Mouse (Mus musculus): ENCODE results near the gene Hist1h3c.
"Not testable (repeated sequence)": the region's sequence is repeated elsewhere in the genome, so short reads cannot be mapped to it uniquely, and the experiment has no call there.

Gene Hist1h3c

DNA sequence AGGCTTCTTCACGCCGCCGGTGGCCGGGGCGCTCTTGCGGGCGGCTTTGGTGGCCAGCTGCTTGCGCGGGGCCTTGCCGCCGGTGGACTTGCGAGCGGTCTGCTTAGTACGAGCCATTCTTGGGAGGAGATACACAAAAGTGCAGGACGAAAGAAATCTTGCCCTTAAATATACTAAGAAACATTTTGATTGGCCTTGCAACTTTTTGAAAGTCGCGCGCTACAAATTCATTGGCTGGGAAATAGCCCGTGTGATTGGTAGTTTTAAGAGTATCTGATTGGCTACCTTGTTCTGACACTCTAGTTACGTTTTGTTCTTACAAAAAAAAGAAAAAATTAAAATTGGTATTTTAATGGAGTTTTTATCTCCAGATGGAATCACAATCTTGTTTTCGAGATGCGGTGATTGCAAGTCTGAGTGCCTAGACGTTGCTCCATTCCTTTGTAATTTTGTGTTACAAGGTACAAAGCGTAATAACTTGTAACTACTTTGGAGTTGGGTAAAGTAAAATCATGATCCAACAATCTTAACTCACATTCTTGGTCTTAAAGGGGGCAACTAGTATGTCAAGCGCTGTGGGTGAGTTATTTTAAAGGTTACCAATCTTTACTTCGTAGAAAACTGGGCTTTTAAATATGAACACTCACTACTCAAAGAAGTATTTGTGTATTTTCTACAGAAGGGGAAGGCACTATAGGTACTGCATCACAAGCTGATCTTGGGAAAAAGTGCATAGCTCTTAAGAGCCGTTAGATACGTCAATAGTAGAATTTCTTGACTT, at the start of gene Hist1h3c:
Gene Hist1h3c, minus strand, starts transcription at position 222 of the 781 bp plus-strand sequence.
- DNase-seq (ENCODE audit: low spot score in 2 of 2), result peak; percentile 62 to 84

DNA sequence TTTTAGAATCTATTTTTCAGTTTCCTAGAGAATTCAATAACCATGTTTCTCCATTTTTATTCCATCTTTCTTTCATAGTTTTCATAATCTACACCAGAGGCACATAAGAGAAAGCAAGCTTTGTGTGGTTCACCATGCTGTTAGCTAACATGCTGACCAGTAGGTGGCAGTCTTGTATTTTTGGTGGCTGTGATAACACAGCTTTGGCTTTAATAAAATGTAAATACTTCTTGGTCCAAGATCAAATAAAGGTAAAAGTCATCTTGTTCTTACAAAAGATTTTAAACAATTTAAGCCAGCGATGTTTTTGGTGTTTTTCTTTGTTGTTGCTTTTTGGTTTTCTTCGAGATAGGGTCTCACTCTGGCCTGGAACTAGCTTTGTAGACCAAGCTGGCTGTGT, 47.1 kb upstream of the Hist1h3c start:
- peak in 1 of 2 experiments; percentile 33 for DNase-seq (ENCODE audit: low spot score in 2 of 2)

DNA sequence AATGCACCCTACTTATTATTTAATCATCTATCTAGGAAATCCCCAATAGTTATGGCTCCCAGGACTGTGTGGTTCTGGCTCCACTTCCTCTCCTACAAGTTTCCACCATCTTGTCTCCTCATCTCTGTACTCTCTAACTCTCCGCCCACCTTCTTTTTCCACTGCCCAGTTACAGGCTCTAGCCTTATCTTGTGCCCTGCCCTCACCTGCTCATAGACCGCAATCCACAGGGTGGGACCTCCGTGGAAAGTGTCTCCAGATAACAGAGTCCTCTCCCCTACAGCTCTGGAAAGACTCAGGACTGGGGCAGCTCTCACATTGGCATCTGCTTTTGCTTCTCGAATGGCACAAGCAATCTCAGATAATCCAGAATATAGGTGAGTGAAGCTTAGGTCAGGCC, 33.6 kb upstream of the Hist1h3c start:
- DNase-seq (ENCODE audit: low spot score in 2 of 2), result no peak

DNA sequence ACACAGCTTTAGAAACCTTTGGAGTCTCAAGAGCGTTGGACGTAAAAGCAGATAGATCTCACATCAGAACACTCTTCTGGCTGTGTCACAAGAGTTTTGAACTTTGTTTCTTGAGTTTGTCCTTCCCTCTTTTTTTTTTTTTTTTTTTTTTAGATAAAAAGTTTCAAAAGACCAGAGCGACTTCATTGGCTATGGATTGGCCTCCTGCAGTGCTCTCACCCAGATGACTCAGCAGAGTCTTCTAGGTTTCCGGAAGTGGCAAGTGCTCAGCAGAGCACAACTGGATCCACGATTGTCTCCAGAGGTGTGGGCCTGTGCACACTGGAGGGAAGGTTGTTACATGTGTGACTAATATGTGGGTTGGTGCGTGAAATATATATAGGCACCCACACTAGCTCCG, 32.9 kb upstream of the Hist1h3c start:
- no peak for DNase-seq (ENCODE audit: low spot score in 2 of 2)

DNA sequence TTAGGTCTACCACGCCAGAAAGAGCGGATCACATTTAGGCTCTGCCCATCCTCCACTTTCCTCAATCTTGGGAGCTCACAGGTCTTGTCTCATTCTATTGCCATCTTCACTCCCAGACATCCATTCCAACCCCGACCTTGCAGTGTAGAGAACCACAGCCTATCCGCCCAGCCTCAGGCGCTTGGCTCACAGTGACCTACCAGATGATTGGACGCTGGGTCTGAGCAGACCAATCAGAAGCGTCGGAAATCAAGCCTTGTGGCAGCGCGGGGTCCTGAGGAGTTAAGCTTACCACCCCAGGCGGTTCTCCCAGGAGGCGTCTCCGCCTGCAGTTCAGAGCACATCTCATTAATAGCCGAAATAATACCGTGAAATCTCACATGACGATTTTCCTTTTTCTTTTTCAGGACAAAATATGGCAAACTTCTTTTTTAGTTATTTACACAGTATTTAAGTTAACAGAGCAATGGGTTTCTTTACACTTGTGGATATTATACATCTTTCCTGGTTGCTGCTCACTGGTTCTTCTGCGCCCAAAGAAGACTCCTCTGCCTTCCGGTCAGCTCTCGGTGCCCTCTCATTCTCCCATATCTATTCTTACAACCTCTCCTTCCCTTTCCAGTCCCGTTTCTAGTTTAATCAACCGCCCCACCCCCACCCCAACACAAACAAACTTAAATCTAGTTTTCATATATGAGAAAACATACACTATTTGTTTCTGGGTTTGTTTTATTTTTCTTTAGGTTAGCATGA, 27.3 kb upstream of the Hist1h3c start:
- DNase-seq (ENCODE audit: low spot score in 2 of 2), result peak in 1 of 2 experiments; percentile 43

DNA sequence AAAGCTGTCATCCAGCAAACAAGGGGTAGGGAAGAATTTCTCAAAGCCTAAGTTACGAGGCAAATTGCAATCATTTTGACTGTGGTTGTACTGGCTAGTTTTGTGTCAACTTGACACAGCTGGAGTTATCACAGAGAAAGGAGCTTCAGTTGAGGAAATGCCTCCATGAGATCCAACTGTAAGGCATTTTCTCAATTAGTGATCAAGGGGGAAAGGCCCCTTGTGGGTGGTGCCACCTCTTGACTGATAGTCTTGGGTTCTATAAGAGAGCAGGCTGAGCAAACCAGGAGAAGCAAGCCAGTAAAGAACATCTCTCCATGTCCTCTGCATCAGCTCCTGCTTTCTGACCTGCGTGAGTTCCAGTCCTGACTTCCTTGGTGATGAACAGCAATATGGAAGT, 24.2 kb upstream of the Hist1h3c start, which contains the start of gene Trim38:
Gene Trim38, plus strand, starts transcription at position 301 of the 400 bp plus-strand sequence.
- not testable (repeated sequence) for DNase-seq (ENCODE audit: low spot score in 2 of 2)

DNA sequence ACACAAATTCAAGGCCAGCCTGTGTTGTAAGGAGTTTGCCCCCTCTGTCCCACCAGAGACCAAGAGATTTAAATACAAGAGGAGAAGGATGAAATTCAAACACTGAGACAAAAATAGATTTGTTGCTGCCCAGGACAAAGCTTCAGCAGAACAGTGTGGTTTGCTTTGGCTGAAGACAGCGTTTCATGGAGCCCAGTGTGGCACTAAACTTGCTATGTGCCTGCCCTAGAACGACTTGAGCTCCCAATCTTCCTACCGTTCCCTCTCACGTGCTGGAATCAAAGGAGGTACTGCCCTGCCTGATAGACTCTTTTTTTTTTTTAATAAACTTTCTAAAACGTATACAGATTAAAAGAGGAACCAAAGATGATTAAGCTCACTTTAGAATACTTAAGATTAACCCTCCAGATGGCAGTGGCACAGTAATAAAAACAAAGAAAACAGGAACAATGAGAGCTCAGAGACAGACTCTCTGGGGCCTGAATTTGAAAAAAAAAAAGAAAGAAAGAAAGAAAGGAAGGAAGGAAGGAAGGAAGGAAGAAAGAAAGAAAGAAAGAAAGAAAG, 23.5 kb upstream of the Hist1h3c start:
- no peak for DNase-seq (ENCODE audit: low spot score in 2 of 2)

DNA sequence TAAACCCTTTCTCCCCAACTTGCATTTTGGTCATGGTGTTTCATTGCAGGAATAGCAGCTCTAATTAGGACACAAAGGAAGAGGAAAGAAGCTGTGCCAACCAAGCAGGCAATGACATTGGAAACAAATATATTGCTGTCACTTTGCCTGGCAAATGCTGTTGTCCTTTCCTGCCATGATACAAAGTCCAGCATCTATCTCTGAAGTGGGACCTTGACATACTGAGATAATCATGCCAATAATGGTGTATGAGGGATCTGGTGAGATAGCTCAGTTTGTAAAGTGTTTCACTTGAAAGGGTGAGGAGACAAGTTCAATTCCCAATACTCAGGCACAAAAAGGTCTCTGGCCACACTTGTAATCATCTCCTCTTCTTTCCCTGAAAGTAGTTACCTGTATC, 21.4 kb upstream of the Hist1h3c start:
- no peak for DNase-seq (ENCODE audit: low spot score in 2 of 2)

DNA sequence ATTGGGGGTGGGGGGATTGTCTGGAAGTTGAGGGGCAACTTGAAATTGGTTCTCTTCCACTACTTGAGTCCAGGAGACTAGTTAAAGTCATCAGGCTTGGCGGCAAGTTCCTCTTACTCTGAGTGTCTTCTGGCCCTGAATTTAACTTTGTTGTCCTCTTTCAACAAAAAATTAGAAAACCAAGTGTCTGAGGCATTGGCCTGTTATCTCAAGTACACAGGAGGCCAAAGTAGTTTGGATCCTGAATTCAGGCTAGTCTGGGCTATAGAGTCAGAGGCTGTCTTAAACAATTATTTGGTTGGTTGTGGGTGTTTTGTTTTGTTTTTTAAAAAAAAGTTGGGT, 19.7 kb upstream of the Hist1h3c start:
- DNase-seq (ENCODE audit: low spot score in 2 of 2), result no peak

DNA sequence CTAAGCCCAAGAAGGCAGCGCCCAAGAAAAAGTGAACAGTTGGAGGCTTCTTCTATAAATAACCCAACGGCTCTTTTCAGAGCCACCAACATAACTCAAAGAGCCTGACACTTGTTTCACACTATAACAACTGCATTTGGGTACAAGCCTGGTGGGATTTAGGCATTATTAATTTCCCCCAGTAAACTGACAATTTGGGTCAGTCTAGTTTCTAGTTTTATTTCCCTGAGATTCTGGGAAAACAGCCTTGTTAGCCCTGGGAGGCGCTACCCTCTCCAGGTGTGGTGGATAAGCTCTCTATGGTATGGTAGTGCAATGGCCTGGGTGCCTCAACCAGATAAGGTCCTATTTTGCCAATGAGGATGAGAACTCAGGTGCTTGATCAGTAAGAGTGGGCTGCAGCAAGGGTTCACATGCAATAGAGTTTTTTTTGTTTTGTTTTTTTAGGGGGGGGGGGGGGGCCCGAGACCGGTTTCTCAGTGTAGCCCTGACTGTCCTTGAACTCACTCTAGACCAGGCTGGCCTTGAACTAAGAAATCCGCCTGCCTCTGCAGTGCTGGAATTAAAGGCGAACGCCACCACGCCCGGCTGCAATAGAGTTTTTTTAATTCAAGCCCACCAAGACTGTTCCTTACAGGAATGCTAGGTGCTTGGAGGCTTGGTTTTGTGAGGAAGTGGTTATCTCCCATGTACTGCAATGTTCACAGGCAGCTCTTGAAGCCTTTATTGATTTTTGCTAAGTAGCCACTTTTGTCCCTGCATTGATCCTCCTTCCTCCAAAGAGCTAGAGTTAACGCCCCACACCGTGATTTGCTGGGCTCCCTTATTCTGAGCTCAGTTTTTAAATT, 19.1 kb upstream of the Hist1h3c start:
- DNase-seq (ENCODE audit: low spot score in 2 of 2), result no peak

DNA sequence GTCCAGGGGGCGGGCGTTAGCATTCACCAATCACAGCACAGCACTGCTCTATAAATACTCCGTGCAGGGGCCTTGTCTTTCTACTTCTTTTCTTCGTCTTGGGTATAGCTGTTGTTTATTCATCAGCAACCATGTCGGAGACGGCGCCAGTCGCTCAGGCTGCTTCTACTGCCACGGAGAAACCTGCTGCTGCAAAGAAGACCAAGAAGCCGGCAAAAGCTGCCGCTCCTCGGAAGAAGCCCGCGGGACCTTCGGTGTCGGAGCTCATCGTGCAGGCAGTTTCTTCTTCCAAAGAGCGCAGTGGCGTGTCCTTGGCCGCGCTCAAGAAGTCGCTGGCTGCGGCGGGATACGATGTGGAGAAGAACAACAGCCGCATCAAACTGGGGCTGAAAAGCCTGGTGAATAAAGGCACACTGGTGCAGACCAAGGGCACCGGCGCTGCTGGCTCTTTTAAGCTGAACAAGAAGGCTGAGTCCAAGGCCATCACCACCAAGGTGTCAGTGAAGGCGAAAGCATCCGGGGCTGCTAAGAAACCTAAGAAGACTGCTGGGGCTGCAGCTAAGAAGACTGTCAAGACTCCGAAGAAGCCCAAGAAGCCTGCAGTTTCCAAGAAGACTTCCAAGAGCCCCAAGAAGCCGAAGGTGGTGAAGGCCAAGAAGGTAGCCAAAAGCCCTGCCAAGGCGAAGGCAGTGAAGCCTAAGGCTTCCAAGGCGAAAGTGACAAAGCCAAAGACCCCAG, 18.4 kb upstream of the Hist1h3c start, which contains the start of gene Hist1h1a:
Gene Hist1h1a, plus strand, starts transcription at position 81 of the 738 bp plus-strand sequence.
- peak; percentile 77 to 78 for DNase-seq (ENCODE audit: low spot score in 2 of 2)

DNA sequence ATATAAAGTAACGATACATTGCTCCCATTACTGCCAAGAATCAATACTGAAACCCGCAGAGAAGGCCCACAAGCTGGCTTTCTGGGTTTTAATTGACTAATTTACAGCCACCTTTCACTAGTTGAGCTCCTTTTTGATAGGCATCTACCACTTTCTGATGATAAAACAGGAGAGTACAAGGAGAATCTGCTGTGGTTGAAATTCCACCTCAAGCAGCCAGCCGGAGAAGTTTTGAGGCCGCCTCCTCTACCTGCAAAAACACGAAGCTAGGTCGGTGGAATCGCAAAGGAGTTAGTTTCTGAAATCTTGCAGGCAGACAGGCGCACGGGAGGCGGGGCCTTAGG, 17.8 kb upstream of the Hist1h3c start:
- DNase-seq (ENCODE audit: low spot score in 2 of 2), result no peak

DNA sequence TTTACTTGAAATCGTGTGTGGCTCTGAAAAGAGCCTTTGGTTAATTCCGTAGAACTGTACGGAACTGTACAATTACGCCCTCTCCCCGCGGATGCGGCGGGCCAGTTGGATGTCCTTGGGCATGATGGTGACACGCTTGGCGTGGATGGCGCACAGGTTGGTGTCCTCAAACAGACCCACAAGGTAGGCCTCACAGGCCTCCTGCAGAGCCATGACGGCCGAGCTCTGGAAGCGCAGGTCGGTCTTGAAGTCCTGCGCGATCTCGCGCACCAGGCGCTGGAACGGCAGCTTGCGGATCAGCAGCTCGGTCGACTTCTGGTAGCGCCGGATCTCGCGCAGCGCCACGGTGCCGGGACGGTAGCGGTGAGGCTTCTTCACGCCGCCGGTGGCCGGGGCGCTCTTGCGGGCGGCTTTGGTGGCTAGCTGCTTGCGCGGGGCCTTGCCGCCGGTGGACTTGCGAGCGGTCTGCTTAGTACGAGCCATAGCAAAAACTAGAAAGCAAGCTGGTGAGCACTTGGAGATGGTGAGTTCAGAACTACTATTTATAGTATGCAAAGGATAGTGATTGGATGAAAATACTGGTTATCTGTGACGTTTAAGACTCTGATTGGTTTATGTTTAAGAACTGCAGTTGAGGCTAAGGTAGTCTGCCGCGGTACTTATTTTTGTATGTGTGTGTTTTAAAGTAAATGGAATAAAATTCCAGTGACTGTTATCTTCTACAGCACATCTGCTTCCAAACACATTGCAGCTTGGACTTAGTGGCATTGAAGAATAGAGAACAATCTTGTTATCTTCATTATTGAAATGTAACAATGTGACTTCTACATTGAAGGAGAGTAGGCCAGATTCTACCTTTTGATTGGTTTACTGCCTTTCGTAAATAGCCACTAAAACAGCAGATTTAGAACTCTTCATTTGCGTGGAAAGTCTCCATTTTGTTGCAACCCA, 16.7 kb upstream of the Hist1h3c start, which contains the start of gene Hist1h3a:
Gene Hist1h3a, minus strand, starts transcription at position 516 of the 951 bp plus-strand sequence.
- DNase-seq (ENCODE audit: low spot score in 2 of 2), result peak; percentile 49 to 56

DNA sequence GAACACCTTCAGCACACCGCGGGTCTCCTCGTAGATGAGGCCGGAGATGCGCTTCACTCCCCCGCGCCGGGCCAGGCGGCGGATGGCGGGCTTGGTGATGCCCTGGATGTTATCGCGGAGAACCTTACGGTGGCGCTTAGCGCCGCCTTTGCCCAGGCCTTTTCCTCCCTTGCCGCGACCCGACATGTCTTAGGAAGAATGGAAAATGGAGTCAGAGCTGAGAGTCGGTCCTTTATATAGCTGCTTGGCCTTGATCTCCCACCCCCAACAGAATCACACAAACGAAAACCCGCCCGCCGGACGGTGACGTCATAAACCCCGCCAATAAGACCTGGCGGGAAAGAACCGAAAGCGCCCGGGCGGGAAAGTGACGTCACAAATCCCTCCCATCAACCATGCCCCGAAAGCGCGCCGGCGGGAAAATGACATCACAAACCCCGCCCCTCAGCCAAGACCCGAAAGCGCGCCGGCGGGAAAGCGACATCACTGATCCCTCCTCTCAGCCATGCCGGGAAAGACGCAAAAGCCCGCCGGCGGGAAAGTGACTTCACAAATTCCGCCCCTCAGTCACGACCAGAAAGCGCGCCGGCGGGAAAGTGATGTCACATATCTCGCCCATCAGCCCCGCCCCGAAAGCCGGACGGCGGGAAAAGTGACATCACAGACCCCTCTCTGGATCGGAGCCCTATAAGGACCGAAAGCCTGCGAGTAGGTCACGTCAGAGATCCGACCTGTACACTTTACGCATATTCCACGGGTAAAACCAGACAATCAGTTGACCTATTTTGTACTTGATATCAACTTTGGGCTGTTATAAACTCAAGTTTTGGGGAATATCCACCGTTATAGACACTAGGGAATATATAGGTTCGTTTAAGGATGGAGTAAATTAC, 15.8 kb upstream of the Hist1h3c start, which contains the start of gene Hist1h4a:
Gene Hist1h4a, minus strand, starts transcription at position 259 of the 893 bp plus-strand sequence.
- peak; percentile 98 to 99 for DNase-seq (ENCODE audit: low spot score in 2 of 2)

DNA sequence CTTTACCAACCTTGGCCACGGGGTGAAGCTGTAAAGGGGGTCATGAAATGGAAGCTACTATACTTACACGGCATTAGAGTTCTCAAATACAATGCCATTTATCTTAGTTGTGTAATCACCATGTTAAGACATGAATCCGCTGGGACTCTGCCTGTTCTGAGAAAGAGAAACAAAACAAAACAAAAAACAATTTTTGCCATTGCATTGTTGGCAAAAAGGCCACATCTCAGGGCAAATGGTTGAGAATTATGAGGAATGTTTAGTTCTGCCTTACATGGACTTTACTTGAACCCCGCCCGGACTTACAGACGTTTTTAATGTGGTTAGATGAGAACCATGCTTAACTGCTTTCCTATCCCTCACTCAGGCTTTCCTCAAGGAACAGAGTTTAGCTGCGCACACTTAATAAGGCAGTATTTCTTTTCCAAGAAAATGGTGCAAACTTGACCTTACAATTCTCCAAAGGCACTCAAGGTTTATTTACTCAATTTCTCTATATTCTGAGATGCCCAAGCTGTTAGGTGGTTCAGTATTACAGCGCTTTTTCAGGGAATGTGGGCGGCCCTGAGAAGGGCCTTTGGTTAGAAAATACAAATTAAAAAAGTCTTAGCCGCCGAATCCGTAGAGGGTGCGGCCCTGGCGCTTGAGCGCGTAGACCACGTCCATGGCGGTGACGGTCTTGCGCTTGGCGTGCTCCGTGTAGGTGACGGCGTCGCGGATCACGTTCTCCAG, 15.0 kb upstream of the Hist1h3c start:
- no peak for DNase-seq (ENCODE audit: low spot score in 2 of 2)

DNA sequence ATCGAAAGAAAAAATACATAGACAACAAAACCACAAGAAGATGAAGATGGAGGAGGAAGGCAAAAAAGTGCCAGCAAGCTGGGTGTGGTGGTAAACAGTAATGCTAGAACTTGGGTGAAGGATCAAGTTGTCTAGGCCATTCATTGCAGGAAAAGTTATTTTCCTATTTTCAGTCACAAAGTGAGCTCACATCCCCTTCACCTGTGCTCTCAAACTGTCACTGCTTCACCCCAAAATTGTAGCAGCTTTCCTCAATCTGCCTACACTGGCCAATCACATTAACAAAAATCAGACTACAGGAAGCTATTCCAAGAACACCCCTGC, 14.5 kb upstream of the Hist1h3c start:
- DNase-seq (ENCODE audit: low spot score in 2 of 2), result no peak

DNA sequence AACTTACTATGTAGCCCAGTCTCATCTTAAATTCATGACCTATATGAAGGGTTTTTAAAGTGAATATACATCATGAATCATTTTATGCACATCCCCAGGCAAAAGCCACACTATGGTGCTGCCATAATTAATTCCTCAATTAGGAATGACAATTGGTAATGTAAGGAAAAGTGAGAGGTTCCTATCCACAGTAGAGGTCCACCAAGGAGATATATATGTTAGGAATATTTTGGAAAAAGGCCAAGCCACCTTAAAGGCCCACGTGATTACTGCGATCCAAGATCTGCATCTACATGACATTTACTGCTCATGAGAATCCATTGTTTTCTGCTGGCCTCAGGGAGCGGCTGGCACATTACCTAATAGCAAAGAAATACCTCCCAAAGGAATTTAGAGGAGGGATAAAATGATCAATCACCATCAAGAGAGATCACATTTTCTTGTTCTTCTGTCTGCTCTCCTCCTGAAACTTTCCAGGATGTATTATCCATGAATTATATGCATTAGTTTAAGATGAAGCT, 13.9 kb upstream of the Hist1h3c start:
- no peak for DNase-seq (ENCODE audit: low spot score in 2 of 2)

DNA sequence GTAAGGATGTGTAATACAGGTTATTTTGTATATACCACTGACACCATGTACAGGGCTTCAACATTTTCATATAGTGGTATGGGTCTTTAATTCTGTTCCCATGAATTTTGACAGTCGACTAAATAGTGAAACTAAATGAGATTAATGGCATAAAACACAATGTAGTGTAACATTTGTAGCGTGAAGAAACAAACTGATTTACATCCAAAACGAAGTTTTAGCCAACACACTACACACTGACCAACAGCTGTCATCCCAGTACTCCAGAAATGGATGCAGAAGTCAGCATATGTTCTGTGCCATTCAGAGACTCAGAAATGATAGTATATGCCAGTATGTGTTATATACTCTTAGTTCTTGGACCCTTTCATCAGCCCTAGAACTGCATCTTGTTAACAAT, 12.5 kb upstream of the Hist1h3c start:
- no peak for DNase-seq (ENCODE audit: low spot score in 2 of 2)
